Mouse (Mus musculus): Measurements from ENCODE around the gene Ddx31.

DNA sequence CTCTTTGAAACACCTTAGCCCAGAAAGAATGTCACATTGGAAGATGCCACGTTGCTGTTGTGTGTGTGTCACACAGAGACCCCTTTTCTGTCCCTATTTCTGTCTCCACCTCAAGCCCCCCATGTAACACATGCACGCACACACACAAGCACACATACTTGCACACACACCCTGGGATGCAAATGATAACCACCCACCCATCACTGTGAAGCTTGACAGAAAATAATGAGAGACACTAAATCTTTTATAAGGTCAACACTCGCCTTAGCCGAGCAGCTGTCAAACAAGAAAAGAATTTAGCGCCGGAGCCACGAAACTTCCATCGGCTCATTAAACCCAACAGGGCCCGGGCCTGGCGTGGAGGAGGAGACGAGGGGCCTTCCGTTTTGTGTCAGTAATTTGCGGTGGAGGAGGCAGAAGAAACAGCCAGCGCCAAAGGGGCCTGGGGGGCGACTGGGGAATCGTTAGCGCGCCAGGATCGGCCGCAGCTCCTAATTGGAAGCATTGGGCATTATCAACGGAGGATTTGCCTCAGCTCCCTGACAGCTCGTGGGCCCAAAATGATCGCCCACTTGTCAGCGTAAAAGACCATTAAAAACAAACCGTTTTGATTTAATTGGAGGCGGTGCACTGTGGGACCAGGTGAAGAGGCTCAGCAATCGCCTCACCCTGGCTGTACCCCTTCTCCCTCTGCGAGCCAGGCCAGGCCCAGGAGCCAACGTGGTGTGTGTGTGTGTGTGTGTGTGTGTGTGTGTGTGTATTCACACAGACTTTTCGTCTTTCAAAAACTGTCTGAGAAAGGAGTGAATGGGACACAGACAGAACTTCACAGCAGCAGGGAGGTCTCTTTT lies 103.7 kb downstream of the Ddx31 start:
- TF ChIP-seq NRF1 (IDR thresholded peaks at IDR 0.05; ENCODE audit: insufficient read depth, low read depth, low read length, poor library complexity, severe bottlenecking), result no peak
- no peak for TF ChIP-seq CTCF (IDR thresholded peaks at IDR 0.05 in 2 of 3, conservative IDR thresholded peaks at IDR 0.05 in 1 of 3; ENCODE audit: control insufficient read depth in 1 of 3, insufficient read depth in 1 of 3, low read depth in 2 of 3, low read length in 3 of 3, poor library complexity in 1 of 3, severe bottlenecking in 1 of 3)
- TF ChIP-seq MAX (IDR thresholded peaks at IDR 0.05; ENCODE audit: low read length), result no peak
- no peak for TF ChIP-seq GATA1 (IDR thresholded peaks at IDR 0.05; ENCODE audit: low read depth, low read length)
- no peak for TF ChIP-seq POLR2A (IDR thresholded peaks at IDR 0.05; ENCODE audit: control insufficient read depth in 1 of 2, insufficient read depth in 1 of 2, low read depth in 1 of 2, low read length in 2 of 2, poor library complexity in 1 of 2)
- no peak for TF ChIP-seq TCF12 (IDR thresholded peaks at IDR 0.05; ENCODE audit: low read depth, low read length)
- TF ChIP-seq SIN3A (IDR thresholded peaks at IDR 0.05; ENCODE audit: low read length), result no peak
- TF ChIP-seq RAD21 (IDR thresholded peaks at IDR 0.05; ENCODE audit: low read depth, low read length), result no peak
- no peak for TF ChIP-seq EP300 (IDR thresholded peaks at IDR 0.05; ENCODE audit: low read depth in 1 of 2, low read length in 2 of 2)
- TF ChIP-seq E2F4 (IDR thresholded peaks at IDR 0.05; ENCODE audit: borderline replicate concordance, low read depth, low read length), result no peak
- TF ChIP-seq BHLHE40 (IDR thresholded peaks at IDR 0.05; ENCODE audit: borderline replicate concordance, low read depth, low read length), result no peak
- TF ChIP-seq MXI1 (IDR thresholded peaks at IDR 0.05; ENCODE audit: low read depth, low read length), result no peak
- no peak for TF ChIP-seq TBP (IDR thresholded peaks at IDR 0.05; ENCODE audit: low read depth, low read length)
- TF ChIP-seq JUND (IDR thresholded peaks at IDR 0.05; ENCODE audit: low read depth, low read length), result no peak

Data from MEL (cell line).